Mouse (Mus musculus): Measurements from ENCODE around the gene Nop9. TPM values are rescaled to one million over a fixed set of nuclear protein-coding genes. Genes with fewer than 3 reads are reported as not detected.
A peak's percentile ranks its signal among the peaks of the same experiment; 100 is the strongest.

Gene Nop9
- polyA plus RNA-seq, 1 experiment from 2014 or later, result 70.6 TPM

GRCm38 (mm10) chr14:55733889-55734288 lies 11.6 kb upstream of the Nop9 start:
- Histone ChIP-seq H3K9ac (ENCODE audit: low read depth, low read length) (no peak overlapping the region), H3K4me3 (ENCODE audit: low read depth, low read length) (no peak overlapping the region), H3K27me3 (replicated peaks; ENCODE audit: control insufficient read depth, insufficient read depth, low read length) (no peaks in the 10 kb centered on the region), H3K9me3 (ENCODE audit: control insufficient read depth, low read length) (no peaks in the 10 kb centered on the region), H3K36me3 (ENCODE audit: control insufficient read depth, insufficient read depth, low read length) (peaks cover 3% of the 10 kb centered on the region; the same call in 1 of the 2 replicates), H3K4me1 (replicated peaks; ENCODE audit: control insufficient read depth, insufficient read depth, low read length) (no peaks in the 10 kb centered on the region), H3K27ac (ENCODE audit: low read depth, low read length) (no peak overlapping the region), H3K4me2 (no peak overlapping the region)
- WGBS, result 64% methylated on average over 10 of the region's 10 CpGs
- DNase-seq (ENCODE audit: low spot score) (no peak), ATAC-seq (replicated peaks; ENCODE audit: low FRiP score) (no peak)

- ATAC-seq (replicated peaks; ENCODE audit: low FRiP score), result no peak
- 73% methylated on average over 7 of the region's 7 CpGs for WGBS
Observed at GRCm38 (mm10) chr14:55734869-55735268, 10.6 kb upstream of the Nop9 start.

GRCm38 (mm10) chr14:55735334-55735733 lies 10.2 kb upstream of the Nop9 start:
- Histone ChIP-seq H3K9me3 (ENCODE audit: control insufficient read depth, low read length) (no peaks in the 10 kb centered on the region), H3K4me1 (replicated peaks; ENCODE audit: control insufficient read depth, insufficient read depth, low read length) (no peaks in the 10 kb centered on the region), H3K36me3 (ENCODE audit: control insufficient read depth, insufficient read depth, low read length) (peaks cover 14% of the 10 kb centered on the region; the same call in 1 of the 2 replicates), H3K4me2 (no peak overlapping the region), H3K27me3 (replicated peaks; ENCODE audit: control insufficient read depth, insufficient read depth, low read length) (no peaks in the 10 kb centered on the region), H3K27ac (ENCODE audit: low read depth, low read length) (no peak overlapping the region), H3K9ac (ENCODE audit: low read depth, low read length) (no peak overlapping the region), H3K4me3 (ENCODE audit: low read depth, low read length) (no peak overlapping the region)
- DNase-seq (ENCODE audit: low spot score) (no peak), ATAC-seq (replicated peaks; ENCODE audit: low FRiP score) (no peak)
- WGBS, result 55% methylated on average over 3 of the region's 3 CpGs

More at GRCm38 (mm10) chr14:55734869-55735268, 10.6 kb upstream of the Nop9 start:
- DNase-seq (ENCODE audit: low spot score), result no peak
- peaks cover 10% of the 10 kb centered on the region; the same call in 1 of the 2 replicates for H3K36me3 ChIP-seq (ENCODE audit: control insufficient read depth, insufficient read depth, low read length)
- H3K9me3 ChIP-seq (ENCODE audit: control insufficient read depth, low read length), result no peaks in the 10 kb centered on the region
- no peak overlapping the region for H3K4me3 ChIP-seq (ENCODE audit: low read depth, low read length)
- H3K9ac ChIP-seq (ENCODE audit: low read depth, low read length), result no peak overlapping the region
- no peaks in the 10 kb centered on the region for H3K27me3 ChIP-seq (replicated peaks; ENCODE audit: control insufficient read depth, insufficient read depth, low read length)
- H3K4me2 ChIP-seq, result no peak overlapping the region
- H3K4me1 ChIP-seq (replicated peaks; ENCODE audit: control insufficient read depth, insufficient read depth, low read length), result no peaks in the 10 kb centered on the region
- no peak overlapping the region for H3K27ac ChIP-seq (ENCODE audit: low read depth, low read length)

- Histone ChIP-seq H3K36me3 (ENCODE audit: control insufficient read depth, insufficient read depth, low read length) (peaks cover 14% of the 10 kb centered on the region; the same call in 1 of the 2 replicates), H3K27ac (ENCODE audit: low read depth, low read length) (no peak overlapping the region), H3K4me1 (replicated peaks; ENCODE audit: control insufficient read depth, insufficient read depth, low read length) (no peaks in the 10 kb centered on the region), H3K27me3 (replicated peaks; ENCODE audit: control insufficient read depth, insufficient read depth, low read length) (no peaks in the 10 kb centered on the region), H3K9ac (ENCODE audit: low read depth, low read length) (no peak overlapping the region), H3K9me3 (ENCODE audit: control insufficient read depth, low read length) (no peaks in the 10 kb centered on the region), H3K4me2 (no peak overlapping the region), H3K4me3 (ENCODE audit: low read depth, low read length) (no peak overlapping the region)
- no peak for ATAC-seq (replicated peaks; ENCODE audit: low FRiP score)
- DNase-seq (ENCODE audit: low spot score), result no peak
- 76% methylated on average over 4 of the region's 4 CpGs for WGBS
Observed at GRCm38 (mm10) chr14:55735758-55736157, 9.7 kb upstream of the Nop9 start.

GRCm38 (mm10) chr14:55737086-55737687 lies 8.3 kb upstream of the Nop9 start:
- Histone ChIP-seq H3K36me3 (ENCODE audit: control insufficient read depth, insufficient read depth, low read length) (peaks cover 14% of the 10 kb centered on the region; the same call in 1 of the 2 replicates), H3K4me1 (replicated peaks; ENCODE audit: control insufficient read depth, insufficient read depth, low read length) (no peaks in the 10 kb centered on the region), H3K4me3 (ENCODE audit: low read depth, low read length) (no peak overlapping the region), H3K9ac (ENCODE audit: low read depth, low read length) (no peak overlapping the region), H3K27ac (ENCODE audit: low read depth, low read length) (no peak overlapping the region), H3K9me3 (ENCODE audit: control insufficient read depth, low read length) (no peaks in the 10 kb centered on the region), H3K4me2 (no peak overlapping the region), H3K27me3 (replicated peaks; ENCODE audit: control insufficient read depth, insufficient read depth, low read length) (no peaks in the 10 kb centered on the region)
- ATAC-seq (replicated peaks; ENCODE audit: low FRiP score), result no peak
- 83% methylated on average over 9 of the region's 9 CpGs for WGBS
- no peak for DNase-seq (ENCODE audit: low spot score)

GRCm38 (mm10) chr14:55743711-55744110 lies 1.8 kb upstream of the Nop9 start:
- peak overlapping the region; percentile 44; the same call in 1 of the 2 replicates for H3K9ac ChIP-seq (ENCODE audit: low read depth, low read length)
- WGBS, result 22% methylated on average over 10 of the region's 10 CpGs
- no peak overlapping the region for H3K4me3 ChIP-seq (ENCODE audit: low read depth, low read length)
- peak; percentile 68 for ATAC-seq (replicated peaks; ENCODE audit: low FRiP score)
- H3K4me2 ChIP-seq, result peak overlapping the region; percentile 16
- no peaks in the 10 kb centered on the region for H3K27me3 ChIP-seq (replicated peaks; ENCODE audit: control insufficient read depth, insufficient read depth, low read length)
- peak; percentile 78 for DNase-seq (ENCODE audit: low spot score)
- peaks cover 12% of the 10 kb centered on the region for H3K36me3 ChIP-seq (ENCODE audit: control insufficient read depth, insufficient read depth, low read length)
- H3K4me1 ChIP-seq (replicated peaks; ENCODE audit: control insufficient read depth, insufficient read depth, low read length), result peaks cover 19% of the 10 kb centered on the region
- H3K9me3 ChIP-seq (ENCODE audit: control insufficient read depth, low read length), result no peaks in the 10 kb centered on the region
- H3K27ac ChIP-seq (ENCODE audit: low read depth, low read length), result no peak overlapping the region

- Histone ChIP-seq H3K4me3 (ENCODE audit: low read depth, low read length) (peak overlapping the region; percentile 96), H3K36me3 (ENCODE audit: control insufficient read depth, insufficient read depth, low read length) (peaks cover 16% of the 10 kb centered on the region)
- 1% methylated on average over 31 of the region's 31 CpGs for WGBS
Observed at GRCm38 (mm10) chr14:55745861-55746237, 356 bp downstream of the Nop9 start.

GRCm38 (mm10) chr14:55747051-55747847 lies 1.8 kb downstream of the Nop9 start:
- peaks cover 28% of the 10 kb centered on the region for H3K36me3 ChIP-seq (ENCODE audit: control insufficient read depth, insufficient read depth, low read length)
- peak overlapping the region; percentile 96 for H3K4me3 ChIP-seq (ENCODE audit: low read depth, low read length)
- DNase-seq (ENCODE audit: low spot score) (no peak), ATAC-seq (replicated peaks; ENCODE audit: low FRiP score) (no peak)
- peak overlapping the region; percentile 98 for H3K4me2 ChIP-seq
- peak overlapping the region; percentile 92; the same call in 1 of the 2 replicates for H3K9ac ChIP-seq (ENCODE audit: low read depth, low read length)
- H3K9me3 ChIP-seq (ENCODE audit: control insufficient read depth, low read length), result no peaks in the 10 kb centered on the region
- H3K27ac ChIP-seq (ENCODE audit: low read depth, low read length), result no peak overlapping the region
- no peaks in the 10 kb centered on the region for H3K27me3 ChIP-seq (replicated peaks; ENCODE audit: control insufficient read depth, insufficient read depth, low read length)
- H3K4me1 ChIP-seq (replicated peaks; ENCODE audit: control insufficient read depth, insufficient read depth, low read length), result peaks cover 19% of the 10 kb centered on the region
- WGBS, result 79% methylated on average over 10 of the region's 10 CpGs

More at GRCm38 (mm10) chr14:55745861-55746237, 356 bp downstream of the Nop9 start:
- H3K4me1 ChIP-seq (replicated peaks; ENCODE audit: control insufficient read depth, insufficient read depth, low read length), result peaks cover 19% of the 10 kb centered on the region
- ATAC-seq (replicated peaks; ENCODE audit: low FRiP score), result peak; percentile 2; the same call in 1 of the 2 replicates
- peak overlapping the region; percentile 92 for H3K9ac ChIP-seq (ENCODE audit: low read depth, low read length)
- H3K27me3 ChIP-seq (replicated peaks; ENCODE audit: control insufficient read depth, insufficient read depth, low read length), result no peaks in the 10 kb centered on the region
- no peaks in the 10 kb centered on the region for H3K9me3 ChIP-seq (ENCODE audit: control insufficient read depth, low read length)
- peak overlapping the region; percentile 73 for H3K27ac ChIP-seq (ENCODE audit: low read depth, low read length)
- DNase-seq (ENCODE audit: low spot score), result peak; percentile 58
- peak overlapping the region; percentile 98 for H3K4me2 ChIP-seq

Measured in liver, embryonic 11.5 days (tissue).